Mouse (Mus musculus): ENCODE data around the gene Pecam1.

GRCm38 (mm10) chr11:106675201-106675726 lies 75.2 kb downstream of the Pecam1 start:
- TF ChIP-seq POLR2A (IDR thresholded peaks at IDR 0.05; ENCODE audit: low read depth, low read length) (no peak), CTCF (IDR thresholded peaks at IDR 0.05; ENCODE audit: extremely low read depth, insufficient read length, insufficient replicate concordance, low read depth, low read length) (no peak)

All from small intestine, adult 2 months (tissue).